Mouse (Mus musculus): ENCODE measurements at regions not wholly inside any gene's neighbourhood (a gene's known extent, or its start where the extent isn't known, plus 50 kb on each side); places are given as distances from the start of the nearest gene placed in this dataset.

GRCm38 (mm10) chr3:35688111-35688510 lies 65.8 kb upstream of the Atp11b start:
- no peak for DNase-seq

GRCm38 (mm10) chr3:35688781-35689180 lies 65.1 kb upstream of the Atp11b start:
- peak; percentile 36 for DNase-seq

- peak; percentile 87 for DNase-seq
Measured at GRCm38 (mm10) chr3:35693039-35693438, 60.9 kb upstream of the Atp11b start.

- DNase-seq, result no peak
Measured at GRCm38 (mm10) chr3:35693551-35693950, 60.4 kb upstream of the Atp11b start.

GRCm38 (mm10) chr3:35694241-35694640 lies 59.7 kb upstream of the Atp11b start:
- DNase-seq, result no peak

- DNase-seq, result no peak
Measured at GRCm38 (mm10) chr3:35695859-35696258, 58.0 kb upstream of the Atp11b start.

- no peak for DNase-seq
Measured at GRCm38 (mm10) chr3:35699266-35699665, 54.6 kb upstream of the Atp11b start.

GRCm38 (mm10) chr3:35699979-35700378 lies 53.9 kb upstream of the Atp11b start:
- DNase-seq, result no peak

GRCm38 (mm10) chr3:35703528-35704327 lies 50.2 kb upstream of the Atp11b start:
- DNase-seq, result no peak
